Mouse (Mus musculus) liver, postnatal 0 days (tissue): ENCODE results near the gene Trpc4ap.

ENCODE experiments used
- CTCF ChIP-seq: sonication (generic); IDR thresholded peaks from 2 replicates; pipeline ENCODE4 v1.5.1; 2016; ENCODE audit warnings: antibody characterized with exemption, low read depth
- EP300 ChIP-seq: IDR thresholded peaks from 2 replicates; pipeline ENCODE4 v1.6.1; 2016; ENCODE audit warnings: antibody characterized with exemption, low read depth, mild to moderate bottlenecking

DNA sequence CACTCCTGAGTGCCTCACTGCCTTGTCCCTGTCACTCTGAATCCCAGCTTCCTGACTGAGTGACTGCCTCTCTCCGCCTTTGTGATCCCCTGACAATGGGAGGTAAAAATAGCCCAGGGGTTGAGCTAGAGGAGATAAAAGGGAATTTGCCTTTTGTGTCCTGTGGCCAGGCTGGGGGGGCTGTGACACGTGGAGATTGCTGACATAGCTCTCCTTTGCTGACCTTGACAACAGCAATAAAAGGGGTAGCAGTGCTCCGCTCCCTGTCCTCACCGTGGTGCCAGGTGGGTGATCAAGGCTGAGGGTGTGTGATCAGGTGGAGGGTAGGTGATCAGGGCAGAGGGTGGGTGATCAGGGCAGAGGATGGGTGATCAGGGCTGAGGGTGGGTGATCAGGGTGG, 81.2 kb downstream of the Trpc4ap start, which contains the start of gene Myh7b:
- TF ChIP-seq CTCF: no peak
- TF ChIP-seq EP300: no peak
